Mouse (Mus musculus): Measurements from ENCODE around the gene Gm47995.
"Not testable (repeated sequence)": the region's sequence is repeated elsewhere in the genome, so short reads cannot be mapped to it uniquely, and the experiment has no call there.

Gene Gm47995

GRCm38 (mm10) chr1:151186186-151186585 lies 12.1 kb upstream of the Gm47995 start:
- not testable (repeated sequence) for DNase-seq (ENCODE audit: low spot score in 2 of 2)

DNA sequence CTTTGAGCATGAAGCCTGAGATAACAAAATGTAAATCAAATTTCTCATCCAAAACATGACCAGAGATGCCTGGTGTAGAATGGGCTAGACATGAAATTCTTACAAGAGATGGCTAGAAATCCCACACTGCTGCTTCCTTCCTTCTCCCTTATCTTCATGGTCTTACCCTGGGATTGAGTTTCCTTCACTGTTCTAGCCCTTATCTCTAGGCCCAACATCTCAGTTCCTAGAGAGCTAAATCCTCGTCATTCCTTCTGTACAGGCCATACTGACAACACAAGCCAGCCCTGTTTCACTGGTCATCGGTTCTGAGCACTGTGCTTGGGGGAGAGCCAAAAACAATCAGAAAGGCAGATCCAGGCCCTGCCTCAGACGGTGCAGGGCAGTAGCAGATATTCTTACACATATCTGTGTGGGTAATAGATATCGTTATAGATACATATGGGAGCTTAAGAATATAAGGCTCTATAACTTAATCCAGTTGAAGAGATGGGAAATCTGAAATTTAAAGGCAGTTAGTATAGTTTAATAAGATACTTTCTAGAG lies 11.3 kb upstream of the Gm47995 start:
- not testable (repeated sequence) for DNase-seq (ENCODE audit: low spot score in 2 of 2)

DNA sequence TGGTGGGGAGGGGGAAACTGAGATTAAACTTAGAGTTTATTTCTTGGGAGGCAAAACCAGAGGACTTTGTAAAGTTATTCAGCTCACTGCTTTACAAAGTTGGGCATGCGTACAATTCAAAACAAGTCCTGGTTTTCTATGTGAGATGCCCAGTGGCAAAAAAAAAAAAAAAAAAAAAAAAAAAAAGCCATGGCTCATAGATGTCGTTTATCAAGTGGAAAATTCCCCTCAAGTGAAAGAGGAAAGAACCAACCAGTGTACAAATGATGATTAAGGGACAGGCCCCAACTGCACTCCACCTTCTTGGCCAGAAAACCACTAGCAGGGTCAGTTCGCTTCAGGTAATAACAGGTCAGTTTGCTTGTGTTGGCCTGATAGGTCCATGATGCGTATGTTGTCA lies 9.8 kb upstream of the Gm47995 start:
- no peak for DNase-seq (ENCODE audit: low spot score in 2 of 2)

DNA sequence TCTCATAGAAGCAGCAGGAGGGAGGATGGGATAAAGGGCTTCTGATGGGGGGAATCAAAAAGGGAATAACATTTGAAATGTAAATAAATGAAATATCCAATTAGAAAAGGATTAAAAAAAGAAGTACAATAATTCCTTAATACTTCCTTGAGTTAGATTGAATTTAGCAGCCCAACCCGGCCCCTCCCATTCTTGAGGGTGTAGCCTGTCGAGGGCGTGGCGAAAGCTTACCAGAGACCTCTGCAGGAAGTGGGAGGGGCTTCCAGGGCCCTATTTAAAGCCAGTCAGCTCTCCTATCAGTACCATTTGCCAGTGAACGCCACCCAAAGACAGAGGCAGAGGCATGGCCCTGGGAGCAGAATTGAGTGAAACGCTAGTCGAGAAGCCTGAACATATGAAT lies 6.2 kb upstream of the Gm47995 start, which contains the start of gene Gm8947:
Gene Gm8947 (plus strand): TSS at position 302 of the 400 bp plus-strand sequence.
- not testable (repeated sequence) for DNase-seq (ENCODE audit: low spot score in 2 of 2)

DNA sequence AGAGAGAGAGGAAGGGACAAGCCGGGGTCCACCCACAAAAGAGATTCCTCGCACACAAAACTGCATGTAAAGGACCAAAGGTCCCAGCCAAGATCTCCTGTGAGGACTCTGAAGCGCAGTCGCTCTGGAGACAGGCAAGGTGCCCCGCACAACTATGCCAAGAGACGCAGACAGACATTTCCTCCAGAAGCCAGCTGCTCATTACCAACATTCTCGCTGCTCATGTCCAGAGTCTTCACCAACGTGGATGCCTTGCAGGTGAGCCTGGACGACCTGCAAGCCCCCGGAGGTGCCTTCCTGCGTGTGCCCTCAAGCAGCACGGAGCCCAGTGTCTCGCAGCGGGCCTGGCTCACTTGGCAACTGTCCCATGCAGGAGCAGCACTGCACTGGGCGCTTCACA lies 5.5 kb upstream of the Gm47995 start:
- DNase-seq (ENCODE audit: low spot score in 2 of 2), result not testable (repeated sequence)

- DNase-seq (ENCODE audit: low spot score in 2 of 2), result not testable (repeated sequence)
Observed at GRCm38 (mm10) chr1:151195986-151196385, 2.3 kb upstream of the Gm47995 start.

- not testable (repeated sequence) for DNase-seq (ENCODE audit: low spot score in 2 of 2)
Observed at GRCm38 (mm10) chr1:151196690-151197089, 1.6 kb upstream of the Gm47995 start.

DNA sequence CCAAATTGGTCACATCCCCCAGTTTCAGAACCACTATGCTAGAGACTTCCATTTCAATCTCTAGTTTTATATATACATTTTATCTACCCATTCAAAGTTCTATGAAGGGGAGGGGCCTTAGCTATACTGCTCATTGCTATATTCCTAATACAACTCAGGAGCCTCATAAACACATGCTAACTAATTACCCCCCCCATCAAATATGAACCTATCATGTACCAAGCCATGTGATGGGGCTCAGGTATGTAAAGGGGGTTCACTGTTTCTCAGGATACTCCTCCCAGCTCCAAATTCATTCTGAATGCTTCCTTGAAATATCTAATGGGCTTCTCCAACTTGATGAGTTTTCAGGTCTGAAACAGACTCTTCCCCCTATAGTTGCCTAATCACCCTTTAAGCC lies 2.4 kb downstream of the Gm47995 start:
- not testable (repeated sequence) for DNase-seq (ENCODE audit: low spot score in 2 of 2)

GRCm38 (mm10) chr1:151202771-151203170 lies 4.5 kb downstream of the Gm47995 start:
- DNase-seq (ENCODE audit: low spot score in 2 of 2), result not testable (repeated sequence)

- not testable (repeated sequence) for DNase-seq (ENCODE audit: low spot score in 2 of 2)
Observed at GRCm38 (mm10) chr1:151203818-151204217, 5.6 kb downstream of the Gm47995 start, which contains the start of gene 3110040M04Rik. Gene 3110040M04Rik (plus strand): TSS chr1:151204121.

GRCm38 (mm10) chr1:151208493-151208892 lies 10.2 kb downstream of the Gm47995 start:
- not testable (repeated sequence) for DNase-seq (ENCODE audit: low spot score in 2 of 2)

- DNase-seq (ENCODE audit: low spot score in 2 of 2), result not testable (repeated sequence)
Observed at GRCm38 (mm10) chr1:151208944-151209343, 10.7 kb downstream of the Gm47995 start.

DNA sequence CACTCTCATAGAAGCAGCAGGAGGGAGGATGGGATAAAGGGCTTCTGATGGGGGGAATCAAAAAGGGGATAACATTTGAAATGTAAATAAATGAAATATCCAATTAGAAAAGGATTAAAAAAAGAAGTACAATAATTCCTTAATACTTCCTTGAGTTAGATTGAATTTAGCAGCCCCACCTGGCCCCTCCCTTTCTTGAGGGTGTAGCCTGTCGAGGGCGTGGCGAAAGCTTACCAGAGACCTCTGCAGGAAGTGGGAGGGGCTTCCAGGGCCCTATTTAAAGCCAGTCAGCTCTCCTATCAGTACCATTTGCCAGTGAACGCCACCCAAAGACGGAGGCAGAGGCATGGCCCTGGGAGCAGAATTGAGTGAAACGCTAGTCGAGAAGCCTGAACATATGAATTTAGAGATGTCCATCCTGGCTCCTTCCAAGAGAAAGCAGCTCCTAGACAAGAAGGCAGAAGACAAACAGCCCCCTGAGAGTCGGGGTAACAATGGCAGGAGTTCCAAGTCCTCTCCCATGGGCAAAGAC lies 11.6 kb downstream of the Gm47995 start, which contains the start of gene Gm47996:
Gene Gm47996 (plus strand): TSS at position 308 of the 532 bp plus-strand sequence.
- not testable (repeated sequence) for DNase-seq (ENCODE audit: low spot score in 2 of 2)

DNA sequence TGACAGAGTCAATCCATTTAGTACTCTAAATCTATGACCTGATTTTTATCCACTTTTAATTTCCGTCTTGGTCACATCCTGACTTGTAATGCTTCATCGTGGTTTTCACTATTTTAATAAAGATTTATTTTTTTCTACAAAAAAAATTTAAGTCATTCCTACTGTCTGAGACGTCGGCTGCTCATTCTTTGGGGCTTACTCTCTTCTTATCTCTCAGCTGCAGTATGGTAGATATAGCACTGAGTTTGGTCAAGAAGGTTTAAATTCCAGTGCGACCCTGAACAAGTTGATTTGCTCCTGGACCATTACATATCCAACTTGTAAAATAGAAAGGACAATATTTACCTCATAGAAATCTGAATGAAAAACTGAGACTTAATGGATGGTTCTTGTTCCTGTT lies 13.4 kb downstream of the Gm47995 start:
- DNase-seq (ENCODE audit: low spot score in 2 of 2), result not testable (repeated sequence)

- no peak for DNase-seq (ENCODE audit: low spot score in 2 of 2)
Observed at GRCm38 (mm10) chr1:151214862-151215261, 16.6 kb downstream of the Gm47995 start.

DNA sequence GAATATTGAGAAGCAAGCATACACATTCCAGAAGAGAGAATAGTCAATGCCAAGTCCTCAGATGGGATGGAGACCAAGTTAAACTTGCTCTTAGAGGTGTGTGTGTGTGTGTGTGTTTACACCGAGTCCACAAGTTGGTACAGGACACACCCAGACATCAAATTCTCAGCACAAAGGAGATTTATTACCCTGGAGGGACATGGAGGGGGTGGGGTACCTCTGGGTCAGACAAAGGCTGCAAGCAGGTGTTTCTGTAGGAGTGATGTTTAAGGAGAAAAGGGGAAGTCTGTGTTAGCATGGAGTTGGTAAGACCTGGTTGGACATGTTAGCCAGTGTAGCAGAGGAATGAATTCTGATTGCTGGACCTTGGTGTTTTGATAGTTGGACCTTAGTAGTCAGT lies 17.7 kb downstream of the Gm47995 start:
- no peak for DNase-seq (ENCODE audit: low spot score in 2 of 2)

DNA sequence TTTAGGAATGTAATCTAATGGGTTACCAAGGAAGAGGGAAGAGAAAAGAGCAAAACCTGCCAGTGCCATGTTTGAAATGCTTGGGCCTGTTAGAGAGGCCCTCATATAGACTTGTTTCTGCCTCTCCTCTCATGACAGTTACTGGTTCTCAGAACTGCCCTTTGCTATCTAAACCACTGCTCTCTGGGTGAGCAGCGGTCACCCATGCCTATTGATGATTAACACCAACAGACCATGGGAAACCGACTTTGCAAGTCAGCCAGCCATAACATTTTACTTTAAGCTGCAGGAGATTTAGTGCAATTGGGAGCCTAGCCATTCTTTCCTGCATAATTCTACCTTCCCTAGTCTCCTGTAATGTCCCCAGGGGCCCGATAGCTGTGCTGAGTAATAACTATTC lies 18.2 kb downstream of the Gm47995 start:
- no peak for DNase-seq (ENCODE audit: low spot score in 2 of 2)

DNA sequence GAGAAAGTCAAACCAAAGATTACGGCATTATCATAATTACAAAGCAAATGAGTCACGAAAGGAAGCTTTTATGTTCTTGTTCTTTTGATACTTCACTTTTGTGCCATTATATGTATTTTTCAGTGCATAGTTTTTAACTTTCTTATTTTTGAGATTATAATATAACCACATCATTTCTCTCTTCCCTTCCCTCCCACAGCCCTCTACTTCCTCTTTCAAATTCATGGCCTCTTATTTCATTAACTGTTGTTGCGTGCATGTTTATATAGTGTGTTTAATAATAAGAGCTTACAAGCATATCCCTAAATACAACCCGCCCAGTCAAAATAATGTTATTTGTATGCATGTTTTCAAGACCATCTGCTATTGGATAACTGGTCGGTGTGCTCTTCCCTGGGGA lies 20.8 kb downstream of the Gm47995 start:
- DNase-seq (ENCODE audit: low spot score in 2 of 2), result no peak

GRCm38 (mm10) chr1:151220098-151220497 lies 21.9 kb downstream of the Gm47995 start:
- DNase-seq (ENCODE audit: low spot score in 2 of 2), result no peak

GRCm38 (mm10) chr1:151222561-151223267 lies 24.5 kb downstream of the Gm47995 start:
- DNase-seq (ENCODE audit: low spot score in 2 of 2), result no peak

- DNase-seq (ENCODE audit: low spot score in 2 of 2), result no peak
Observed at GRCm38 (mm10) chr1:151223377-151223776, 25.1 kb downstream of the Gm47995 start.

- no peak for DNase-seq (ENCODE audit: low spot score in 2 of 2)
Observed at GRCm38 (mm10) chr1:151224536-151224935, 26.3 kb downstream of the Gm47995 start.

DNA sequence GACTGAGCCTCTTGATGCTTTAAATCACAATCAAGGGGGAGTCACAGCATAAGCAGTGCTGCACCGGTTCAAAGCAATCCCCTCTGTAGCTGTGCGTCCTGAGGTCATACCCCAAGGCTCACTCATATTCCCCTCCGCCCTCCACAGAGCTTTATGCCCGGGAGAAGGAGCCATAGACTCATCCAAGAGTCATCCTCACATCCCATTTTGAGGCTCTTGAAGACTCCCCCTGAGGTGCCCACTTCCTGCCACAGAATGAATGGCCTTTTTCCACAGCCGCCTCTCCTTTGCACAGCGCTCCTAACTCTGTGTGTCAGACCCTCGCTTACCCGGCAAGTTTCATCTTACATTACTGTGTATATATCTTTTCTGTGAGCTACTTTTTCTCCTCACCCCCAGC lies 29.3 kb downstream of the Gm47995 start:
- DNase-seq (ENCODE audit: low spot score in 2 of 2), result no peak
